Mouse (Mus musculus): ENCODE measurements at regions not wholly inside any gene's neighbourhood (a gene's known extent, or its start where the extent isn't known, plus 50 kb on each side); places are given as distances from the start of the nearest gene placed in this dataset.

- DNase-seq (ENCODE audit: low spot score) = no peak
- Histone ChIP-seq H3K4me3 (ENCODE audit: low read depth, low read length) (no peak overlapping the region), H3K27me3 (replicated peaks; ENCODE audit: control insufficient read depth, insufficient read depth, low read length) (no peaks in the 10 kb centered on the region), H3K9ac (ENCODE audit: low read depth, low read length) (no peak overlapping the region), H3K4me2 (ENCODE audit: low read depth, low read length) (no peak overlapping the region), H3K9me3 (ENCODE audit: control insufficient read depth, low read length) (peaks cover 4% of the 10 kb centered on the region; the same call in 1 of the 2 replicates), H3K36me3 (ENCODE audit: control insufficient read depth, insufficient read depth, low read length) (no peaks in the 10 kb centered on the region), H3K27ac (replicated peaks; ENCODE audit: low read depth, low read length) (no peak overlapping the region), H3K4me1 (ENCODE audit: control insufficient read depth, insufficient read depth, low read length) (no peaks in the 10 kb centered on the region)
- WGBS = 84% methylated on average over 6 of the region's 6 CpGs
- no peak for ATAC-seq (ENCODE audit: low read depth)
These were observed 157.8 kb upstream of the Id2 start for GRCm38 (mm10) chr12:25254716-25255115.

- Histone ChIP-seq H3K9ac (ENCODE audit: low read depth, low read length) (no peak overlapping the region), H3K27ac (replicated peaks; ENCODE audit: low read depth, low read length) (no peak overlapping the region), H3K4me2 (ENCODE audit: low read depth, low read length) (no peak overlapping the region), H3K27me3 (replicated peaks; ENCODE audit: control insufficient read depth, insufficient read depth, low read length) (no peaks in the 10 kb centered on the region), H3K4me3 (ENCODE audit: low read depth, low read length) (no peak overlapping the region), H3K36me3 (ENCODE audit: control insufficient read depth, insufficient read depth, low read length) (no peaks in the 10 kb centered on the region), H3K4me1 (ENCODE audit: control insufficient read depth, insufficient read depth, low read length) (peaks cover 10% of the 10 kb centered on the region), H3K9me3 (ENCODE audit: control insufficient read depth, low read length) (peaks cover 4% of the 10 kb centered on the region; the same call in 1 of the 2 replicates)
- DNase-seq (ENCODE audit: low spot score) (no peak), ATAC-seq (ENCODE audit: low read depth) (no peak)
- 91% methylated on average over 6 of the region's 6 CpGs for WGBS
These were observed 156.0 kb upstream of the Id2 start for GRCm38 (mm10) chr12:25252776-25253510.

GRCm38 (mm10) chr12:25251411-25252171, 154.7 kb upstream of the Id2 start:
- Histone ChIP-seq H3K4me1 (ENCODE audit: control insufficient read depth, insufficient read depth, low read length) (peaks cover 12% of the 10 kb centered on the region), H3K36me3 (ENCODE audit: control insufficient read depth, insufficient read depth, low read length) (no peaks in the 10 kb centered on the region), H3K9me3 (ENCODE audit: control insufficient read depth, low read length) (peaks cover 4% of the 10 kb centered on the region; the same call in 1 of the 2 replicates), H3K4me2 (ENCODE audit: low read depth, low read length) (no peak overlapping the region), H3K4me3 (ENCODE audit: low read depth, low read length) (no peak overlapping the region), H3K27ac (replicated peaks; ENCODE audit: low read depth, low read length) (no peak overlapping the region), H3K27me3 (replicated peaks; ENCODE audit: control insufficient read depth, insufficient read depth, low read length) (no peaks in the 10 kb centered on the region), H3K9ac (ENCODE audit: low read depth, low read length) (no peak overlapping the region)
- DNase-seq (ENCODE audit: low spot score) (no peak), ATAC-seq (ENCODE audit: low read depth) (no peak)
- WGBS = 74% methylated on average over 4 of the region's 4 CpGs

- peaks cover 18% of the 10 kb centered on the region for H3K4me1 ChIP-seq (ENCODE audit: control insufficient read depth, insufficient read depth, low read length)
- peaks cover 4% of the 10 kb centered on the region; the same call in 1 of the 2 replicates for H3K9me3 ChIP-seq (ENCODE audit: control insufficient read depth, low read length)
- DNase-seq (ENCODE audit: low spot score) (no peak), ATAC-seq (ENCODE audit: low read depth) (no peak)
- H3K27ac ChIP-seq (replicated peaks; ENCODE audit: low read depth, low read length) = no peak overlapping the region
- H3K4me2 ChIP-seq (ENCODE audit: low read depth, low read length) = no peak overlapping the region
- H3K9ac ChIP-seq (ENCODE audit: low read depth, low read length) = no peak overlapping the region
- no peaks in the 10 kb centered on the region for H3K27me3 ChIP-seq (replicated peaks; ENCODE audit: control insufficient read depth, insufficient read depth, low read length)
- H3K4me3 ChIP-seq (ENCODE audit: low read depth, low read length) = no peak overlapping the region
- WGBS = 40% methylated on average over 3 of the region's 3 CpGs
- H3K36me3 ChIP-seq (ENCODE audit: control insufficient read depth, insufficient read depth, low read length) = no peaks in the 10 kb centered on the region
These were observed 153.9 kb upstream of the Id2 start for GRCm38 (mm10) chr12:25250881-25251280.

- 61% methylated on average over 13 of the region's 13 CpGs for WGBS
- Histone ChIP-seq H3K27ac (replicated peaks; ENCODE audit: low read depth, low read length) (no peak overlapping the region), H3K4me1 (ENCODE audit: control insufficient read depth, insufficient read depth, low read length) (peaks cover 26% of the 10 kb centered on the region), H3K9me3 (ENCODE audit: control insufficient read depth, low read length) (peaks cover 4% of the 10 kb centered on the region; the same call in 1 of the 2 replicates), H3K4me2 (ENCODE audit: low read depth, low read length) (peak overlapping the region; percentile 8; the same call in 1 of the 2 replicates), H3K36me3 (ENCODE audit: control insufficient read depth, insufficient read depth, low read length) (no peaks in the 10 kb centered on the region), H3K4me3 (ENCODE audit: low read depth, low read length) (no peak overlapping the region), H3K9ac (ENCODE audit: low read depth, low read length) (no peak overlapping the region; the same call in 1 of the 2 replicates), H3K27me3 (replicated peaks; ENCODE audit: control insufficient read depth, insufficient read depth, low read length) (no peaks in the 10 kb centered on the region)
- DNase-seq (ENCODE audit: low spot score) (no peak), ATAC-seq (ENCODE audit: low read depth) (no peak)
These were observed 151.9 kb upstream of the Id2 start for GRCm38 (mm10) chr12:25248681-25249366.

GRCm38 (mm10) chr12:25246566-25246965, 149.6 kb upstream of the Id2 start:
- DNase-seq (ENCODE audit: low spot score) (no peak), ATAC-seq (ENCODE audit: low read depth) (no peak)
- Histone ChIP-seq H3K36me3 (ENCODE audit: control insufficient read depth, insufficient read depth, low read length) (no peaks in the 10 kb centered on the region), H3K4me1 (ENCODE audit: control insufficient read depth, insufficient read depth, low read length) (peaks cover 26% of the 10 kb centered on the region), H3K9me3 (ENCODE audit: control insufficient read depth, low read length) (no peaks in the 10 kb centered on the region), H3K4me3 (ENCODE audit: low read depth, low read length) (no peak overlapping the region), H3K27me3 (replicated peaks; ENCODE audit: control insufficient read depth, insufficient read depth, low read length) (no peaks in the 10 kb centered on the region), H3K27ac (replicated peaks; ENCODE audit: low read depth, low read length) (no peak overlapping the region; the same call in 1 of the 2 replicates), H3K9ac (ENCODE audit: low read depth, low read length) (no peak overlapping the region), H3K4me2 (ENCODE audit: low read depth, low read length) (no peak overlapping the region)
- WGBS = 80% methylated on average over 7 of the region's 7 CpGs

GRCm38 (mm10) chr12:25245661-25246060, 148.7 kb upstream of the Id2 start:
- WGBS = 63% methylated on average over 5 of the region's 5 CpGs
- Histone ChIP-seq H3K9me3 (ENCODE audit: control insufficient read depth, low read length) (no peaks in the 10 kb centered on the region), H3K27me3 (replicated peaks; ENCODE audit: control insufficient read depth, insufficient read depth, low read length) (no peaks in the 10 kb centered on the region), H3K9ac (ENCODE audit: low read depth, low read length) (no peak overlapping the region), H3K4me3 (ENCODE audit: low read depth, low read length) (no peak overlapping the region), H3K36me3 (ENCODE audit: control insufficient read depth, insufficient read depth, low read length) (no peaks in the 10 kb centered on the region), H3K4me2 (ENCODE audit: low read depth, low read length) (no peak overlapping the region), H3K27ac (replicated peaks; ENCODE audit: low read depth, low read length) (no peak overlapping the region), H3K4me1 (ENCODE audit: control insufficient read depth, insufficient read depth, low read length) (peaks cover 26% of the 10 kb centered on the region)
- ATAC-seq (ENCODE audit: low read depth) = no peak
- no peak for DNase-seq (ENCODE audit: low spot score)

- Histone ChIP-seq H3K4me2 (ENCODE audit: low read depth, low read length) (no peak overlapping the region), H3K27ac (replicated peaks; ENCODE audit: low read depth, low read length) (no peak overlapping the region), H3K27me3 (replicated peaks; ENCODE audit: control insufficient read depth, insufficient read depth, low read length) (no peaks in the 10 kb centered on the region), H3K9ac (ENCODE audit: low read depth, low read length) (no peak overlapping the region), H3K4me3 (ENCODE audit: low read depth, low read length) (no peak overlapping the region), H3K9me3 (ENCODE audit: control insufficient read depth, low read length) (no peaks in the 10 kb centered on the region), H3K4me1 (ENCODE audit: control insufficient read depth, insufficient read depth, low read length) (peaks cover 26% of the 10 kb centered on the region), H3K36me3 (ENCODE audit: control insufficient read depth, insufficient read depth, low read length) (no peaks in the 10 kb centered on the region)
- DNase-seq (ENCODE audit: low spot score) = no peak
- ATAC-seq (ENCODE audit: low read depth) = 0 out of 2 replicates have a peak, but pooled peaks have one; percentile 33
- 79% methylated on average over 5 of the region's 5 CpGs for WGBS
These were observed 148.3 kb upstream of the Id2 start for GRCm38 (mm10) chr12:25245251-25245650.

All from embryonic facial prominence, embryonic 14.5 days (tissue).